Mouse (Mus musculus) hindbrain, embryonic 12.5 days (tissue): ENCODE data around the gene Slc46a2. TPM values are rescaled to one million over a fixed set of nuclear protein-coding genes. Genes with fewer than 3 reads are reported as not detected.
A peak's percentile ranks its signal among the peaks of the same experiment; 100 is the strongest.

ENCODE experiments used
- ATAC-seq: fragments of 200-750 bp; cut with Nextera tagmentation; 2 replicates; pipeline ENCODE4 v1.8.0; 2017; ENCODE audit warnings: moderate TSS enrichment; ENCODE audit not compliant: low FRiP score
- H3K27ac ChIP-seq: fragments of 300-500 bp; sonication (generic); 2 replicates; pipeline ENCODE4 v1.5.1; 2016; ENCODE audit warnings: mild to moderate bottlenecking
- H3K27me3 ChIP-seq: fragments of 300-500 bp; sonication (generic); 2 replicates; pipeline ENCODE4 v1.6.1; 2016; ENCODE audit warnings: mild to moderate bottlenecking
- H3K36me3 ChIP-seq: fragments of 300-500 bp; sonication (generic); 2 replicates; pipeline ENCODE4 v1.6.1; 2016; ENCODE audit warnings: mild to moderate bottlenecking
- H3K4me1 ChIP-seq: fragments of 300-500 bp; sonication (generic); 2 replicates; pipeline ENCODE4 v1.6.1; 2016
- H3K4me2 ChIP-seq: fragments of 300-500 bp; sonication (generic); replicated peaks from 2 replicates; pipeline ENCODE4 v1.6.1; 2016; ENCODE audit warnings: mild to moderate bottlenecking
- H3K4me3 ChIP-seq: fragments of 300-500 bp; sonication (generic); 2 replicates; pipeline ENCODE4 v1.5.1; 2016; ENCODE audit warnings: mild to moderate bottlenecking
- H3K9ac ChIP-seq: fragments of 300-500 bp; sonication (generic); 2 replicates; pipeline ENCODE4 v1.6.1; 2016; ENCODE audit warnings: mild to moderate bottlenecking, moderate library complexity
- H3K9me3 ChIP-seq: fragments of 300-500 bp; sonication (generic); replicated peaks from 2 replicates; pipeline ENCODE4 v1.6.1; 2016; ENCODE audit warnings: mild to moderate bottlenecking
- WGBS: fragments of 180-500 bp; shearing (Covaris S2); methylation state at CpG from one replicate; pipeline ENCODE4 v1.1.7; 2016; 5-methylcytosine and 5-hydroxymethylcytosine counted together
- polyA plus RNA-seq: library from polyadenylated mRNA; unstranded; fragments of >200 nt; fragmentation: Nextera tagmentation; extraction: Ambion mirVana; gene quantifications from 2 replicates; pipeline ENCODE4 v1.2.1, GENCODE M21; 2016

The Slc46a2 gene
- polyA plus RNA-seq, 1 experiment from 2014 or later = 0.09 TPM

- Histone ChIP-seq H3K36me3 (no peaks in the 10 kb centered on the region), H3K4me2 (no peak overlapping the region), H3K27me3 (no peaks in the 10 kb centered on the region), H3K4me1 (no peaks in the 10 kb centered on the region; the same call in 1 of the 2 replicates), H3K9ac (no peak overlapping the region), H3K9me3 (no peaks in the 10 kb centered on the region), H3K4me3 (no peak overlapping the region), H3K27ac (no peak overlapping the region)
- 84% methylated on average over 6 of the region's 6 CpGs for WGBS
- ATAC-seq = no peak
Measured at GRCm38 (mm10) chr4:59869488-59870057, 45.3 kb downstream of the Slc46a2 start.

DNA sequence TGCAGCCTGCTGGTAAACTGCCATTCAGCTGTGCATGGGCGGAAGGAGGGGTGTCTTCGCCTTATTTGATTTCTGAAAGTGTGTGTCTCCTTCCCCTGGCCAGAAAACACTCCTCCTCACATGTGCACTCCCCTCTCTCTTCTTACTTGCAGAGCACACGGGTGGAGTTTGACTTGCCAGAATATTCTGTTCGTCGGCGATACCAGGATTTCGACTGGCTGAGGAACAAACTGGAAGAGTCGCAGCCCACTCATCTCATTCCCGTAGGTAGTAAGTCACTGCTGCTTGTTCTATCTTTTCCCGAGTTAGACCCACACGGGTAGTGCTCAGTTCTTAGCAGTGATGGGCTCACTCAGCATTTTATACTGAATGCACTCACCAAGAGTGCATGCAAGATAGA lies 46.8 kb downstream of the Slc46a2 start:
- Histone ChIP-seq H3K4me3 (no peak overlapping the region), H3K4me2 (no peak overlapping the region), H3K36me3 (no peaks in the 10 kb centered on the region), H3K27me3 (no peaks in the 10 kb centered on the region), H3K9ac (no peak overlapping the region), H3K27ac (no peak overlapping the region), H3K4me1 (no peaks in the 10 kb centered on the region), H3K9me3 (no peaks in the 10 kb centered on the region)
- ATAC-seq = no peak
- WGBS = 88% methylated on average over 11 of the region's 11 CpGs

GRCm38 (mm10) chr4:59863869-59864268 lies 51.0 kb downstream of the Slc46a2 start:
- WGBS = 77% methylated on average over 6 of the region's 6 CpGs

GRCm38 (mm10) chr4:59862335-59862734 lies 52.5 kb downstream of the Slc46a2 start:
- 100% methylated on average over 1 of the region's 1 CpGs for WGBS
- Histone ChIP-seq H3K9ac (no peak overlapping the region), H3K4me3 (no peak overlapping the region), H3K9me3 (no peaks in the 10 kb centered on the region), H3K4me2 (no peak overlapping the region), H3K27me3 (no peaks in the 10 kb centered on the region), H3K27ac (no peak overlapping the region), H3K4me1 (peaks cover 3% of the 10 kb centered on the region; the same call in 1 of the 2 replicates), H3K36me3 (no peaks in the 10 kb centered on the region)
- ATAC-seq = no peak

More at GRCm38 (mm10) chr4:59863869-59864268, 51.0 kb downstream of the Slc46a2 start:
- Histone ChIP-seq H3K27me3 (no peaks in the 10 kb centered on the region), H3K9ac (no peak overlapping the region), H3K36me3 (no peaks in the 10 kb centered on the region), H3K9me3 (no peaks in the 10 kb centered on the region), H3K4me3 (no peak overlapping the region), H3K4me1 (peaks cover 3% of the 10 kb centered on the region; the same call in 1 of the 2 replicates), H3K27ac (no peak overlapping the region), H3K4me2 (no peak overlapping the region)
- ATAC-seq = no peak

DNA sequence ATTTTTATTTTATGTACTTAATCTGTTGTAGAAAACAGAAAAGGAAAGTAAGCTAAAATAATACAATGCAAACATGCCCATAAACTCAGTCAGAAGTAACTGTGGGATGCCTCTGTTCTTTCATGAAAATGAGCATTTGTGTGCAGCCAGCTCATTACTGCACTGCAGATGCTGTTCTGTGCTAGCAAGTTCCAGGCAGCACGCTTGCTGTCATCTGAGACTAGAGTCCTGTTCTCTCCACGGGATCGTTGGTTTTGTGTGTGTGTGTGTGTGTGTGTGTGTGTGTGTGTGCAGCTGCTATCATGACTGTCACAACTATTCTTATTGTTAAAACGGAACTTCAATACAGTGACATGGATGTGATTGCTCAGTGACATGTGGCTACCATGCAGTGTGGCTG lies 53.0 kb downstream of the Slc46a2 start:
- Histone ChIP-seq H3K36me3 (no peaks in the 10 kb centered on the region), H3K9ac (no peak overlapping the region), H3K27me3 (no peaks in the 10 kb centered on the region), H3K4me1 (peaks cover 3% of the 10 kb centered on the region; the same call in 1 of the 2 replicates), H3K4me3 (no peak overlapping the region), H3K27ac (no peak overlapping the region), H3K9me3 (no peaks in the 10 kb centered on the region), H3K4me2 (no peak overlapping the region)
- WGBS = 61% methylated on average over 4 of the region's 4 CpGs
- ATAC-seq = no peak

DNA sequence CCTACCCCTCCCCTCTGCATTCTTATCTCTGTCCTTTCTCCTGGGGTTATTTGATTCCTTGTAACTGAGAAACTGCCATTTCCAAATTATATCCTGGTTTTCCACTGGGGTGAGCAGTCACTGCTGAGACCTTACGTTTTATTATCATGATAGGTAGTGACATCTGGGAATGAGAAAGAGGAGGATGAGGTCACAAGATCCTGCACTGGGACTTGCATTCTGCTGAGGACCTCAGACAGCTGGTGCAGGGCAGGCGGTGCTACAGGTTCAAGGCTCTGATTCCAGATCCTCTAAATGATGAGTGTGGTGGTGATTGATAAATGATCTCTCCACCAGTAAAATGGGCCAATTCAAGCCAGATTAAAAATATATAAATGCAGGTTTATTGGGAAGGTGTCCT lies 54.4 kb downstream of the Slc46a2 start:
- WGBS = 75% methylated on average over 2 of the region's 2 CpGs
- no peak overlapping the region for H3K27ac ChIP-seq

GRCm38 (mm10) chr4:59859693-59860425 lies 55.0 kb downstream of the Slc46a2 start:
- 66% methylated on average over 16 of the region's 16 CpGs for WGBS
- ATAC-seq = peak; percentile 76
- Histone ChIP-seq H3K4me2 (no peak overlapping the region), H3K36me3 (no peaks in the 10 kb centered on the region), H3K4me3 (no peak overlapping the region), H3K4me1 (peaks cover 3% of the 10 kb centered on the region; the same call in 1 of the 2 replicates), H3K9ac (no peak overlapping the region; the same call in 1 of the 2 replicates), H3K27ac (0 out of 2 replicates have a peak overlapping the region, but pooled peaks have one; percentile 17), H3K27me3 (no peaks in the 10 kb centered on the region), H3K9me3 (no peaks in the 10 kb centered on the region)

More for the DNA sequence above, 54.4 kb downstream of the Slc46a2 start:
- Histone ChIP-seq H3K27me3 (no peaks in the 10 kb centered on the region), H3K4me3 (no peak overlapping the region), H3K36me3 (no peaks in the 10 kb centered on the region), H3K9me3 (no peaks in the 10 kb centered on the region), H3K4me1 (peaks cover 3% of the 10 kb centered on the region; the same call in 1 of the 2 replicates), H3K4me2 (no peak overlapping the region), H3K9ac (no peak overlapping the region)
- peak; percentile 51; the same call in 1 of the 2 replicates for ATAC-seq

Other genes with a start within 250 kb of the Slc46a2 start
- gene Inip, start 113.5 kb downstream of the Slc46a2 start, polyA plus RNA-seq = 78.4 and 80.1 TPM in 2 replicates
- 14.7 and 17.3 TPM in 2 replicates for gene Snx30, start 109.2 kb downstream of the Slc46a2 start, polyA plus RNA-seq
- gene Mup4, start 45.7 kb upstream of the Slc46a2 start, polyA plus RNA-seq = not detected in 2 replicates
- not detected in 2 replicates for gene Mup6, start 49.2 kb upstream of the Slc46a2 start, polyA plus RNA-seq
- not detected in 2 replicates for gene Mup7, start 155.4 kb upstream of the Slc46a2 start, polyA plus RNA-seq
- 0.33 TPM in 1 of 2 replicates, not detected in the other for gene Mup2, start 239.2 kb upstream of the Slc46a2 start, polyA plus RNA-seq